Mouse (Mus musculus) stomach, postnatal 0 days (tissue): Measurements from ENCODE around the gene Zdhhc18.

ENCODE experiments used
- CTCF ChIP-seq: IDR thresholded peaks from 2 replicates; pipeline ENCODE4 v1.5.1; 2016; ENCODE audit warnings: antibody characterized with exemption, low read depth, mild to moderate bottlenecking, moderate library complexity
- EP300 ChIP-seq: optimal IDR thresholded peaks from 2 replicates; pipeline ENCODE3; 2016; ENCODE audit warnings: antibody characterized with exemption

GRCm38 (mm10) chr4:133567251-133567650, 82.7 kb downstream of the Zdhhc18 start:
- TF ChIP-seq CTCF = no peak
- TF ChIP-seq EP300 = no peak
